Mouse (Mus musculus): ENCODE measurements around the gene Chchd3. TPM values are rescaled to one million over a fixed set of nuclear protein-coding genes. Genes with fewer than 3 reads are reported as not detected.
A peak's percentile ranks its signal among the peaks of the same experiment; 100 is the strongest.

The Chchd3 gene
- 139 and 164 TPM in 2 replicates for polyA plus RNA-seq (2016; fragmentation: Nextera tagmentation; extraction: Ambion mirVana)

DNA sequence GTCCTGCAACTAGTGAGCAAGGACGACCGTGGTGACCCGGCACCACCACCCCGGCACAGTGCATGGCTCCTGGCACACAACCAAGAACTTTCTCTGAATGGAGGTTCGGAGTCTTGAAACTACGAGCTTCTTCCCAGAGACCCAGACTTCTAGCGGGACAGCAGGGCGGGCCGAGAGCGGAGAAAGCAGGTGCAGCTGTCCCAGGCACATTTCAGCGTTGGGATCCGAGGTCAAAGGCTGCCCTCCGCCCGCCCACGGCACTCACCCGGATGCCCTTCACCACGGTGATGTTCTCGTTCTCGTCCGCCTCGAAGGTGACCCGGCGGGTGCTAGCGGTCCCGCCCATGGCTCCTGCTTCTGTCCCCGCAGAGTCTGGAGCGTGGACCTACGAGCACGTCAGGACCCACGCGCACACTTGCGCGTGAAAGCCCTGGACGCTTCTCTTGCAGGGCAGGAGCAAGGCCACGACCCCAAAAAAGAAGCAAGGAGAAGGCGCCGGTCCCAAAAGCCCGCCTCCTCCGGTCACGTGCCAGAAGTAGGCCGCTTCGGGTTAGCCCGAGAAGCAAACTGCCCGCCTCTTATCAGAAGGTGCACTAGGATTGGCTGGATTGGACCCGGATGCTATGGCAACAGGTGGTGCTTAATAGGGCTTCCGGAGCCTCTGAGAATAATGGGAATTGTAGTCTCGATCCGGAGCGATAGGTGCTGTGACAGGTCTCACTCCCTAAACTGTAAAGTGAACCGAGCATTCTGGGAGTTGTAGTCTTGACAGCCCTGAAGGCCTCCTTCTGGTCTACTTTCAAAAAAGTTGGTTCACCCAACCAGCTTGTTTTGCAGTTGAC lies at the start of gene Chchd3:
TSS of gene Chchd3 (minus strand) at position 526 of the 842 bp plus-strand sequence.
- peak within 1 kb of the TSS; percentile 81 for H3K4me3 ChIP-seq
- peak; percentile 99 for DNase-seq (ENCODE audit: low spot score)
- H3K27me3 ChIP-seq (ENCODE audit: insufficient read depth, poor library complexity, severe bottlenecking), result no peaks in the 10 kb centered on the region
- H3K9me3 ChIP-seq, result no peaks in the 10 kb centered on the region
- under 1% methylated on average over 50 of the region's 50 CpGs for WGBS
- H3K4me1 ChIP-seq, result peaks cover 2% of the 10 kb centered on the region; the same call in 1 of the 2 replicates
- H3K27ac ChIP-seq, result peak within 1 kb of the TSS; percentile 93
- peaks cover 7% of the 10 kb centered on the region for H3K36me3 ChIP-seq

- Histone ChIP-seq H3K27ac (no peak overlapping the region), H3K36me3 (no peaks in the 10 kb centered on the region), H3K9me3 (no peaks in the 10 kb centered on the region), H3K4me3 (no peak overlapping the region), H3K27me3 (ENCODE audit: insufficient read depth, poor library complexity, severe bottlenecking) (no peaks in the 10 kb centered on the region), H3K4me1 (no peaks in the 10 kb centered on the region)
- DNase-seq (ENCODE audit: low spot score), result no peak
- 76% methylated on average over 6 of the region's 6 CpGs for WGBS
Measured at GRCm38 (mm10) chr6:33104661-33105060, 44.6 kb upstream of the Chchd3 start.

- Histone ChIP-seq H3K4me3 (no peak overlapping the region), H3K36me3 (no peaks in the 10 kb centered on the region), H3K4me1 (no peaks in the 10 kb centered on the region; the same call in 1 of the 2 replicates), H3K27me3 (ENCODE audit: insufficient read depth, poor library complexity, severe bottlenecking) (no peaks in the 10 kb centered on the region), H3K9me3 (no peaks in the 10 kb centered on the region), H3K27ac (no peak overlapping the region)
- no peak for DNase-seq (ENCODE audit: low spot score)
- WGBS, result 76% methylated on average over 4 of the region's 4 CpGs
Measured at GRCm38 (mm10) chr6:33098903-33099302, 38.8 kb upstream of the Chchd3 start.

DNA sequence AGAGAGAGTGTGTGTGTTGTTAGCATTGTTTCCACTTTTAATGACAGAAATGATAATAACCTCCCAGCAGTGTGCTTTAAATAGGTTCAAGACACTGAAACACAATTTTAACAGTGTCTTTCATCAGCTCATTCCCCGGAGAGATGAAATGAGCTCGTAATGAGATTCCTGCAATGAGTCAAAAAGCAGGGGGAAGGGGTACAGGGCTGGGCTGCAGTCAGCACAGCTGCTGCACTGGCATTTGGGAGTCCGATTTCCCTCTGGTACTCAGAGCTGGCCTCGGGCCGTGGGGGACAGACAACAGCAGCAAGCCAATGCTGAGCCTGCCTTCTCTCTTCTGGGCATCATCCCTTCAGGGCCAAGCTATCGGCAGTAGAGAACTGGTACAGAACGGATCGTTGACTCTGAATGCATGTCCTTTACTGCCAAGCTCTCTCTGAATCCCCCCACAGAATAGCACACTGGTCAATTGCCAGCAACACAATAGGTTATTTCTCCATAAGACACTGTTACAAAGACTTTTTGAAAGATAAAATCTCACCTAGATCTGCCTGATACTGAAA lies 34.7 kb upstream of the Chchd3 start:
- no peak for DNase-seq (ENCODE audit: low spot score)
- H3K9me3 ChIP-seq, result no peaks in the 10 kb centered on the region

DNA sequence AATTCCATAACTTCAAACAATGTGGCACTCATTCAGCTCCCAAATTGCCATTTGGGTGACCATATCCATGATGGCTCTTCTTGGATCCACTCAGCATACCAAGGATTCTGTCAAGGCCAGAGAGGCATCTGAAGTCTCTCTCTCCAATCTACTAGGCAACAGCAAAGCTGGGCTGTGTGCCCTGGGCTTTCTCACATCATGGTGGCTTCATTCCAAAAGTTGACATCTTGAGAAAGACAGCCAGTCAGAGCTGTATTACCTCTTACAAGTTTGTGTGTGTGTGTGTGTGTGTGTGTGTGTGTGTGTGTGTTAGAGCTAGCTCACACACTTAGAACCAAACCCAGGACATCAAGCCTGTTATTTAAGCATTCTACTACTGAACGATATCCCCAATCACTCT lies 20.1 kb upstream of the Chchd3 start:
- H3K4me1 ChIP-seq, result no peaks in the 10 kb centered on the region
- H3K27ac ChIP-seq, result no peak overlapping the region
- H3K9me3 ChIP-seq, result 0 out of 2 replicates have a peak, but pooled peaks cover 3% of the 10 kb centered on the region
- WGBS, result 80% methylated on average over 1 of the region's 1 CpGs
- H3K4me3 ChIP-seq, result no peak overlapping the region
- no peak for DNase-seq (ENCODE audit: low spot score)
- H3K36me3 ChIP-seq, result no peaks in the 10 kb centered on the region
- no peaks in the 10 kb centered on the region for H3K27me3 ChIP-seq (ENCODE audit: insufficient read depth, poor library complexity, severe bottlenecking)

More for the DNA sequence above, 34.7 kb upstream of the Chchd3 start:
- H3K4me3 ChIP-seq, result no peak overlapping the region
- H3K27ac ChIP-seq, result no peak overlapping the region
- no peaks in the 10 kb centered on the region; the same call in 1 of the 2 replicates for H3K4me1 ChIP-seq
- no peaks in the 10 kb centered on the region for H3K36me3 ChIP-seq
- H3K27me3 ChIP-seq (ENCODE audit: insufficient read depth, poor library complexity, severe bottlenecking), result no peaks in the 10 kb centered on the region
- 64% methylated on average over 8 of the region's 8 CpGs for WGBS

DNA sequence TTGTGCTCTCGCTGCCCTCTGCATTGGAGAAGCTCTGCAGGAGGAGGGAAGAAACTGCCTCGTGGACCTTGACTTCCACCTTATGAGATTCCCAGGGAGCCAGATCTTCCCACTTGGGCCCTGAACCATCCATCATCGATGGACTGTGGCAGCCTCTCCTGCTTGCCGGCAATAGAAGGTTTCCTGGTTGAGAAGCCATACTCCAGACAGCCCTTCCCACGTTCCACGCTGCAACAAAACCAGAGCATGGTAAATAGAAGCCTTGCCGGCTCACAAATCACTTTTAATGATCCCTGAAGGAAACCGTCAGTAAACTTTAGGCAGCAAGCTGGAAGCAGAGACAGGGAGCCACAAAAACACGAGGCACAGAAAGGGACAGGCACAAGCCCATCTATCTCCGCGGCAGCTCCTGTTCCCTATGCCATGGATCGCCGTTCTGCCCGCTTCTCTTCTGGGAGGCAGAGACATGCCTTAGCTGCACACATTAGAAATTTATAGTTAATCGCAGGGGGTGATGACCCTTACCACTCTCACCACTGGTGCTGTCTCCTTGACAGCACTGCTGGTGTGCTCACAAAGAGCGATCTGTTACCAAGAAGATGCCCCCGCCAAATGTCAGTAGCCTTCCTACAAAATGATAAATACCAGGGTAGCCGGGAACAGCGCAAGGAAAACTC lies 18.3 kb upstream of the Chchd3 start:
- 77% methylated on average over 19 of the region's 19 CpGs for WGBS

DNA sequence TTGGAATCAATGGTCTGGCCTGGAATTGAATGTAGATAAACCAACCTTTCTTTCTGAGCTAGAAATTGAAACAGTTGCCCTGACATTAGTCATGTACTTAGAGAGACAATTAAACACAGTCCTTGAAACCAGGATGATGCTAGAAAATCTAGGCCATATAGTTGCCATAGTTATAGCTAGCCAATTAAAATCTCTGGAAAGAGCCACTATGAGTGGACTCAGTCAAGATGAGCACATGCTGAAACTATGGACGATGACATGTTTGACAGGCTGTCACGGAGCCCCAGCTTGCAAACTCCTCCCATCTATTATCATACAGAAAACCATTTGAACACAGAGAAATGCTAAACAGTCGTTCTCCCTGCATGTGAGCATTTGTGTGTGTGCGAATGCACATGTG lies 6.4 kb upstream of the Chchd3 start:
- H3K36me3 ChIP-seq, result no peaks in the 10 kb centered on the region
- H3K9me3 ChIP-seq, result no peaks in the 10 kb centered on the region
- no peak overlapping the region for H3K4me3 ChIP-seq
- DNase-seq (ENCODE audit: low spot score), result no peak
- H3K27ac ChIP-seq, result no peak overlapping the region
- H3K4me1 ChIP-seq, result no peaks in the 10 kb centered on the region
- H3K27me3 ChIP-seq (ENCODE audit: insufficient read depth, poor library complexity, severe bottlenecking), result no peaks in the 10 kb centered on the region
- 73% methylated on average over 4 of the region's 4 CpGs for WGBS

More for the DNA sequence above, 18.3 kb upstream of the Chchd3 start:
- H3K36me3 ChIP-seq, result no peaks in the 10 kb centered on the region
- H3K4me3 ChIP-seq, result no peak overlapping the region
- no peaks in the 10 kb centered on the region for H3K4me1 ChIP-seq
- DNase-seq (ENCODE audit: low spot score), result no peak
- H3K27me3 ChIP-seq (ENCODE audit: insufficient read depth, poor library complexity, severe bottlenecking), result no peaks in the 10 kb centered on the region
- 0 out of 2 replicates have a peak, but pooled peaks cover 3% of the 10 kb centered on the region for H3K9me3 ChIP-seq
- no peak overlapping the region for H3K27ac ChIP-seq

- no peak for DNase-seq (ENCODE audit: low spot score)
- H3K27me3 ChIP-seq (ENCODE audit: insufficient read depth, poor library complexity, severe bottlenecking), result no peaks in the 10 kb centered on the region
- WGBS, result 34% methylated on average over 7 of the region's 7 CpGs
- H3K27ac ChIP-seq, result peak overlapping the region; percentile 93
- no peaks in the 10 kb centered on the region for H3K9me3 ChIP-seq
- peak overlapping the region; percentile 81 for H3K4me3 ChIP-seq
- H3K4me1 ChIP-seq, result peaks cover 2% of the 10 kb centered on the region; the same call in 1 of the 2 replicates
- H3K36me3 ChIP-seq, result peaks cover 14% of the 10 kb centered on the region
Measured at GRCm38 (mm10) chr6:33059276-33059675, 784 bp downstream of the Chchd3 start.

GRCm38 (mm10) chr6:33056392-33056791 lies 3.7 kb downstream of the Chchd3 start:
- Histone ChIP-seq H3K4me1 (peaks cover 19% of the 10 kb centered on the region), H3K27me3 (ENCODE audit: insufficient read depth, poor library complexity, severe bottlenecking) (no peaks in the 10 kb centered on the region), H3K27ac (no peak overlapping the region), H3K36me3 (peaks cover 20% of the 10 kb centered on the region), H3K9me3 (no peaks in the 10 kb centered on the region), H3K4me3 (no peak overlapping the region)
- 82% methylated on average over 4 of the region's 4 CpGs for WGBS
- no peak for DNase-seq (ENCODE audit: low spot score)

DNA sequence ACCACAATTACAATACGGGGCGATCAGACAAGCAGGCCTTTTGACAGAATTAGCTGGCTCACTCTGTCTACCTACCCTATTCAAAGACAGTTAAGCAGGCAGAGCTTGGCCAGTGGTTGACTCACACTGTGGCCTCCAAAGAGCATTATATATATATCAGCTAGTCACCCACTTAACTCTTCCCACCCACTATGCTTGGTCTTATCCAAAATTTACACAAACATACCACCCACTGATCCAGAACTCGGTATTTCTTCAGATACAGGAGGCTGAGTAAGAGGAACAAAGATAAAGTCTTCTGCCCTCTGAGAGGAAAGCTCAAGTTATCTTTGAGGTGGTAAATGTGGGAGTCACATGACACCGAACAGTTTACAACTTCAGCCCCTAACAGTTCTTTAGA lies 4.4 kb downstream of the Chchd3 start:
- 68% methylated on average over 4 of the region's 4 CpGs for WGBS
- H3K4me3 ChIP-seq, result no peak overlapping the region
- no peak overlapping the region for H3K27ac ChIP-seq
- peaks cover 20% of the 10 kb centered on the region for H3K36me3 ChIP-seq
- no peaks in the 10 kb centered on the region for H3K9me3 ChIP-seq
- no peaks in the 10 kb centered on the region for H3K27me3 ChIP-seq (ENCODE audit: insufficient read depth, poor library complexity, severe bottlenecking)
- H3K4me1 ChIP-seq, result peaks cover 25% of the 10 kb centered on the region
- no peak for DNase-seq (ENCODE audit: low spot score)

DNA sequence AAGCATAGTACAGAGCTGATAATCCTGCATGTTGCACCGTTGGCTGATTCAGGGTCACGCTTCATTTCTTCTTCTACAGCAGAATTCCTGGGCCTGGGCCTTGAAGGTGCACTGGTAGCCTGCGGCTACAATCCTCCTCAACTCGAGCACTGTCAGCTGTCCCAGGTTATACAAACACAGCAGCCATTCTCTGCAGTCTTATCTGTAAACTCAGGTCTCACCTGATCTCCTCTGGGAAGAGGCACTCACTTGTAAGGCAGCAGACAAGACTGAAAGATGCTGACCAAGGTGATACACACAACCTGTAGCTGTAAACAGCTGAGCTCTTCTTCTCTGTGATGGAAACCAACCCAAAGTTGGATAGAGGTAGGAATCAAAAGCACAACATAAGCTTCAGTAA lies 5.1 kb downstream of the Chchd3 start:
- Histone ChIP-seq H3K27me3 (ENCODE audit: insufficient read depth, poor library complexity, severe bottlenecking) (no peaks in the 10 kb centered on the region), H3K4me1 (peaks cover 32% of the 10 kb centered on the region), H3K9me3 (no peaks in the 10 kb centered on the region), H3K27ac (no peak overlapping the region), H3K36me3 (peaks cover 20% of the 10 kb centered on the region), H3K4me3 (no peak overlapping the region)
- 87% methylated on average over 4 of the region's 4 CpGs for WGBS
- DNase-seq (ENCODE audit: low spot score), result no peak

DNA sequence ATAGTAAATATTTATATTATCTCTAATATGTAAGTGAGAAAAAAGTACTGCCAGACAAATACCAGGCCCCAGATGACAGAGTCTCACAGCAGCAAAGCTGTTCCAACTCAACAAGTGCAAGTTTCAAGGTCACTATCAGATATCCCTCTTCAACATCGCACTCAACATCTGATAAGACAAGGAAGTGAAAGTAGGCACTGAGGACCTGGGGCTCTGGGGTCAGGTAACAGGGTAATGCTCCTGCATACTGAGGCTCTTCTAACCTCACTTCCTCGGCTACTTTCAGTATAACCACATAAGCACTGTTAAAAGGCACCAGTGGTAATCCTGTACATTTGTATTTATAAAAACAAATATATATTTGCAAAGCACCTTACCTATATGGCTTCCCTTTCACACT lies 8.4 kb downstream of the Chchd3 start:
- WGBS, result 37% methylated on average over 2 of the region's 2 CpGs
- no peak overlapping the region for H3K4me3 ChIP-seq
- peaks cover 37% of the 10 kb centered on the region for H3K36me3 ChIP-seq
- no peak overlapping the region for H3K27ac ChIP-seq
- DNase-seq (ENCODE audit: low spot score), result no peak
- no peaks in the 10 kb centered on the region for H3K9me3 ChIP-seq
- H3K27me3 ChIP-seq (ENCODE audit: insufficient read depth, poor library complexity, severe bottlenecking), result no peaks in the 10 kb centered on the region
- peaks cover 36% of the 10 kb centered on the region for H3K4me1 ChIP-seq
